Mouse (Mus musculus) CH12.LX (cell line): ENCODE measurements at regions not wholly inside any gene's neighbourhood (a gene's known extent, or its start where the extent isn't known, plus 50 kb on each side); places are given as distances from the start of the nearest gene placed in this dataset.

ENCODE experiments used
- CHD2 ChIP-seq: IDR thresholded peaks from 2 replicates; pipeline ENCODE4 v1.6.1; 2011; ENCODE audit warnings: low read length, improper control_type of control experiment
- CTCF ChIP-seq, 2 experiments: IDR thresholded peaks in 1 of 2; conservative IDR thresholded peaks in 1 of 2; 2 replicates each; pipeline ENCODE4 v1.5.1; 2011 to 2012; ENCODE audit warnings: low read depth in 2 of 2, low read length in 2 of 2, improper control_type of control experiment in 1 of 2, inconsistent platforms in 1 of 2, mild to moderate bottlenecking in 1 of 2, moderate library complexity in 1 of 2
- HCFC1 ChIP-seq: IDR thresholded peaks from 2 replicates; pipeline ENCODE4 v1.6.1; 2012; ENCODE audit warnings: low read depth, mild to moderate bottlenecking, inconsistent platforms, low read length, improper control_type of control experiment
- IRF4 ChIP-seq: IDR thresholded peaks from 2 replicates; pipeline ENCODE4 v1.6.1; 2014; ENCODE audit warnings: low read depth, mild to moderate bottlenecking, inconsistent platforms, low read length, improper control_type of control experiment
- POLR2A ChIP-seq: IDR thresholded peaks from 2 replicates; pipeline ENCODE4 v1.6.1; 2011; ENCODE audit warnings: low read depth, mild to moderate bottlenecking, improper control_type of control experiment, low read length
- POLR2AphosphoS2 ChIP-seq: IDR thresholded peaks from 2 replicates; pipeline ENCODE4 v1.6.1; 2011; ENCODE audit warnings: low read depth, low read length, improper control_type of control experiment
- RCOR1 ChIP-seq: conservative IDR thresholded peaks from 2 replicates; pipeline ENCODE4 v1.6.1; 2012; ENCODE audit warnings: low read depth, mild to moderate bottlenecking, inconsistent platforms, low read length, improper control_type of control experiment
- ZNF384 ChIP-seq: IDR thresholded peaks from 2 replicates; pipeline ENCODE4 v1.6.1; 2012; ENCODE audit warnings: low read depth, low read length, improper control_type of control experiment, inconsistent platforms

GRCm38 (mm10) chr3:20986377-20986727, 619.4 kb upstream of the Agtr1b start:
- TF ChIP-seq CTCF (conservative IDR thresholded peaks at IDR 0.05 in 1 of 2, IDR thresholded peaks at IDR 0.05 in 1 of 2; ENCODE audit: low read depth in 2 of 2, low read length in 2 of 2) (no peak), CHD2 (no peak), POLR2A (no peak), RCOR1 (no peak), HCFC1 (no peak), POLR2AphosphoS2 (no peak), IRF4 (no peak), ZNF384 (no peak)
